Mouse (Mus musculus): ENCODE data around the gene Pinlyp. TPM values are rescaled to one million over a fixed set of nuclear protein-coding genes. Genes with fewer than 3 reads are reported as not detected.
A peak's percentile ranks its signal among the peaks of the same experiment; 100 is the strongest.

Pinlyp gene
- polyA plus RNA-seq, 1 experiment from 2014 or later: not detected

GRCm38 (mm10) chr7:24551985-24552759, 6.3 kb upstream of the Pinlyp start:
- H3K36me3 ChIP-seq (replicated peaks): peaks cover 90% of the 10 kb centered on the region
- H3K4me1 ChIP-seq: peaks cover 9% of the 10 kb centered on the region
- H3K27me3 ChIP-seq (replicated peaks; ENCODE audit: low read depth, poor library complexity, severe bottlenecking): no peaks in the 10 kb centered on the region
- H3K4me3 ChIP-seq: no peak overlapping the region
- DNase-seq (ENCODE audit: low spot score): no peak
- 87% methylated on average over 12 of the region's 12 CpGs for WGBS
- no peak overlapping the region for H3K27ac ChIP-seq (replicated peaks)
- H3K9me3 ChIP-seq: no peaks in the 10 kb centered on the region

GRCm38 (mm10) chr7:24547534-24548036, 1.7 kb upstream of the Pinlyp start:
- 30% methylated on average over 13 of the region's 13 CpGs for WGBS
- Histone ChIP-seq H3K27ac (replicated peaks) (peak overlapping the region; percentile 90), H3K4me3 (peak overlapping the region; percentile 87), H3K9me3 (no peaks in the 10 kb centered on the region), H3K36me3 (replicated peaks) (peaks cover 47% of the 10 kb centered on the region), H3K4me1 (peaks cover 17% of the 10 kb centered on the region), H3K27me3 (replicated peaks; ENCODE audit: low read depth, poor library complexity, severe bottlenecking) (no peaks in the 10 kb centered on the region)
- DNase-seq (ENCODE audit: low spot score): no peak

DNA sequence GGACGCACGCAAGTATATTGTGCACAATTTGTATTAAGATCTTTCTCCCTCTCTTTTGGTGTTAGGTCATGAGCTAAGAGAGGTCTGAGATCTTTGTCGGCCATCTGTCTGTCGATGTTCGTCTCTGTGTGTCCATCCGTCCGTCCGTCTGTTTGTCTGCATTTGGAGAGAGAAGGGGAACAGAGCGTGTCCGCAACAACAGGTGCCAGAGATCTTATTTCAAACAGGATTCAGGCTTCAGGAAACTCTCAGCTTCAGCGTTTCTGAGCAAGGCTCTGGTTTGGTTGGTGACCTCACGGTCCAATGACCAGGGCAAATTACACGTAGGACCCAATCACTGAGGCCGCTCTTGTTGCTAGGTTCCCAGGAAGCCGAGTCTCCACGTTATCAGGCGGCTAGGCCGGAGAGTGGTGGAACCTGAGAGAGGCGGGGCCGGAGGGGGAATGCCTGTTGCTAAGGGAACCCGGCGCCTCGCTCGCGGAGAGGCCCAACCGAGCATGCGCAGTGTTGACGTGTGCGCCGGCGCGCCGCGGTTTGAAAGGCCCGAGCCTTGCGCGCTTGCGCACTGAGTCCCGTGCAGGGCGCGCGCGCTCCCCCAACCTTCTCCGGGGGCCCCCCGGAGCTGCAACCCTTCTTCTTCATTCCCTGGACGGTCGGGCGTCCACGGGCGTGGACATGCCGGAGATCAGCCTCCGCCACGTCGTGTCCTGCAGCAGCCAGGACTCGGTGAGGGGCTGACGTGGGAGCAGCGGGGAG, 894 bp upstream of the Pinlyp start:
- peak overlapping the region; percentile 87 for H3K4me3 ChIP-seq
- H3K4me1 ChIP-seq: peaks cover 17% of the 10 kb centered on the region
- no peaks in the 10 kb centered on the region for H3K9me3 ChIP-seq
- peak overlapping the region; percentile 90 for H3K27ac ChIP-seq (replicated peaks)
- H3K36me3 ChIP-seq (replicated peaks): peaks cover 39% of the 10 kb centered on the region
- H3K27me3 ChIP-seq (replicated peaks; ENCODE audit: low read depth, poor library complexity, severe bottlenecking): no peaks in the 10 kb centered on the region
- WGBS: under 1% methylated on average over 57 of the region's 57 CpGs
- peak; percentile 100 for DNase-seq (ENCODE audit: low spot score)

- H3K4me1 ChIP-seq: peaks cover 17% of the 10 kb centered on the region
- no peak overlapping the region for H3K27ac ChIP-seq (replicated peaks)
- no peaks in the 10 kb centered on the region for H3K9me3 ChIP-seq
- no peak for DNase-seq (ENCODE audit: low spot score)
- H3K4me3 ChIP-seq: no peak overlapping the region
- no peaks in the 10 kb centered on the region for H3K27me3 ChIP-seq (replicated peaks; ENCODE audit: low read depth, poor library complexity, severe bottlenecking)
- H3K36me3 ChIP-seq (replicated peaks): peaks cover 16% of the 10 kb centered on the region
- WGBS: 87% methylated on average over 2 of the region's 2 CpGs
Measured at GRCm38 (mm10) chr7:24544506-24544905, 1.4 kb downstream of the Pinlyp start.

DNA sequence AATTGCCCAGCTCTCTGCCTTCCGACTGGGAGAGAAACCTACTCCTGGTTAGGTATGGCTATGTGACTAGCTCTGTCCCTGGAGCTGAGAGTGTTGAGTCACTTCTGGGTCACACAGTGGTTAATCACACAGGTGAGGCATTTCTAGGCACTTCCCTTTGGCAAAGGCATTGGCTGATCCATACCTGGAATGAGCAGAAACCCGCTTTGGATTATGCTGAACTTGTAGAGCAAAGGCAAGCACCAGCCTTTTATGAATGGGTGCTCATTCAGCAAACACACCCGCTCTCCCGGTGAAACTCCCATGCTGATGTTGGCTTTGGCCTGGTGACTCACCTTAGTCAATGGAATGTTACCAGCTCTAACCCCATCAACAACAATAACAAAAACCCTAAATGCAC, 6.2 kb downstream of the Pinlyp start:
- peaks cover 19% of the 10 kb centered on the region for H3K36me3 ChIP-seq (replicated peaks)
- H3K27me3 ChIP-seq (replicated peaks; ENCODE audit: low read depth, poor library complexity, severe bottlenecking): peaks cover 10% of the 10 kb centered on the region
- WGBS: 92% methylated on average over 4 of the region's 4 CpGs

GRCm38 (mm10) chr7:24538701-24539100, 7.2 kb downstream of the Pinlyp start:
- Histone ChIP-seq H3K4me1 (peaks cover 7% of the 10 kb centered on the region), H3K27me3 (replicated peaks; ENCODE audit: low read depth, poor library complexity, severe bottlenecking) (peaks cover 20% of the 10 kb centered on the region), H3K27ac (replicated peaks) (no peak overlapping the region), H3K4me3 (no peak overlapping the region), H3K9me3 (peaks cover 4% of the 10 kb centered on the region; the same call in 1 of the 2 replicates), H3K36me3 (replicated peaks) (peaks cover 29% of the 10 kb centered on the region)
- no peak for DNase-seq (ENCODE audit: low spot score)
- 74% methylated on average over 5 of the region's 5 CpGs for WGBS

More for the DNA sequence above, 6.2 kb downstream of the Pinlyp start:
- H3K9me3 ChIP-seq: peaks cover 4% of the 10 kb centered on the region; the same call in 1 of the 2 replicates
- no peak overlapping the region for H3K27ac ChIP-seq (replicated peaks)
- no peaks in the 10 kb centered on the region for H3K4me1 ChIP-seq
- DNase-seq (ENCODE audit: low spot score): no peak
- no peak overlapping the region for H3K4me3 ChIP-seq

DNA sequence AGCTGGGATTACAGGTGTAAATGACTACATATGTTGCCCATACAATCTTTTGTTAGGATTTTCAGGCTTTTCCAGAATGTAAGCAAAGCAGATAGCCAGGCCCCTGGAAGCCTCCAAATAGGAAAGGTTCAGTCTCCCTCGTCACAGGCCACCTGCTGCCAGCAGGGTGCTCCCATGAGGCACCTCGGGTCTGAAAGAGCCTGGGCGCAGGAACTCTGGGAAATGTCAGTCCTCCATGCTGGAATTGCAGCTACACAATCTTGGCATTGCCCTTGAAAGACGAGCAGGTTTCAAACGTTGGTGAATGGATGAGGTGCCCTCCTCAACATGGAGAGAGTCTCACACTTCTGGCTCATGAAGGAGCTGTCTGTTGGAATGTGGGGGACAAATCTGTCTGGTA, 7.8 kb downstream of the Pinlyp start:
- H3K4me3 ChIP-seq: no peak overlapping the region
- no peak for DNase-seq (ENCODE audit: low spot score)
- H3K9me3 ChIP-seq: peaks cover 4% of the 10 kb centered on the region; the same call in 1 of the 2 replicates
- peaks cover 13% of the 10 kb centered on the region for H3K4me1 ChIP-seq
- peaks cover 25% of the 10 kb centered on the region for H3K27me3 ChIP-seq (replicated peaks; ENCODE audit: low read depth, poor library complexity, severe bottlenecking)
- no peak overlapping the region for H3K27ac ChIP-seq (replicated peaks)
- H3K36me3 ChIP-seq (replicated peaks): peaks cover 35% of the 10 kb centered on the region
- WGBS: 53% methylated on average over 5 of the region's 5 CpGs

DNA sequence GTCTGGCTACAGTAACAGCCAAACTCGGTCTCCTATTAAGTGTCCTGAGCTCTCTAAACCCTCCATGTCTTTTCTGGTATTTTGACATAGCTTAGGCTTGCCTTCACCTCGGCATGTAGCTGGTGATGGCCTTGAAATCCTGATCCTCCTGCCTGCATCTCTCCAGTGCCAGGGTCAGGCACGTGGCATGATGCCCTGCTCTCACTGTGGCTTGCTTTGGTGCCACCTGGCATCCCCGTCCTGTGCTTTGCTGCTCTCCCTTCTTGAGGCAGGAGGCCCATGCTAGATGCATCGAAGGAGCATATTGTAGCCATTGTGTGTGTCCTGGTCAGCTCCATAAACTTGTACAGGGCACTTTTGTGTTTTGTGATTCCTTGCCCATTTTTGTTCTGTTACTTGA, 8.3 kb downstream of the Pinlyp start:
- Histone ChIP-seq H3K27me3 (replicated peaks; ENCODE audit: low read depth, poor library complexity, severe bottlenecking) (peaks cover 31% of the 10 kb centered on the region), H3K27ac (replicated peaks) (no peak overlapping the region), H3K9me3 (peaks cover 4% of the 10 kb centered on the region; the same call in 1 of the 2 replicates), H3K4me1 (peaks cover 14% of the 10 kb centered on the region), H3K4me3 (no peak overlapping the region), H3K36me3 (replicated peaks) (peaks cover 38% of the 10 kb centered on the region)
- DNase-seq (ENCODE audit: low spot score): no peak
- 79% methylated on average over 5 of the region's 5 CpGs for WGBS

- H3K9me3 ChIP-seq: peaks cover 4% of the 10 kb centered on the region; the same call in 1 of the 2 replicates
- H3K27me3 ChIP-seq (replicated peaks; ENCODE audit: low read depth, poor library complexity, severe bottlenecking): peaks cover 36% of the 10 kb centered on the region
- DNase-seq (ENCODE audit: low spot score): no peak
- no peak overlapping the region for H3K27ac ChIP-seq (replicated peaks)
- no peak overlapping the region for H3K4me3 ChIP-seq
- peaks cover 19% of the 10 kb centered on the region for H3K4me1 ChIP-seq
- WGBS: 88% methylated on average over 4 of the region's 4 CpGs
- H3K36me3 ChIP-seq (replicated peaks): peaks cover 41% of the 10 kb centered on the region
Measured at GRCm38 (mm10) chr7:24537081-24537480, 8.8 kb downstream of the Pinlyp start.

GRCm38 (mm10) chr7:24534301-24534700, 11.6 kb downstream of the Pinlyp start:
- peaks cover 4% of the 10 kb centered on the region; the same call in 1 of the 2 replicates for H3K9me3 ChIP-seq
- peaks cover 38% of the 10 kb centered on the region for H3K27me3 ChIP-seq (replicated peaks; ENCODE audit: low read depth, poor library complexity, severe bottlenecking)
- H3K36me3 ChIP-seq (replicated peaks): peaks cover 41% of the 10 kb centered on the region
- DNase-seq (ENCODE audit: low spot score): peak; percentile 32
- peaks cover 37% of the 10 kb centered on the region for H3K4me1 ChIP-seq
- peak overlapping the region; percentile 39 for H3K4me3 ChIP-seq
- 25% methylated on average over 19 of the region's 19 CpGs for WGBS
- H3K27ac ChIP-seq (replicated peaks): no peak overlapping the region

DNA sequence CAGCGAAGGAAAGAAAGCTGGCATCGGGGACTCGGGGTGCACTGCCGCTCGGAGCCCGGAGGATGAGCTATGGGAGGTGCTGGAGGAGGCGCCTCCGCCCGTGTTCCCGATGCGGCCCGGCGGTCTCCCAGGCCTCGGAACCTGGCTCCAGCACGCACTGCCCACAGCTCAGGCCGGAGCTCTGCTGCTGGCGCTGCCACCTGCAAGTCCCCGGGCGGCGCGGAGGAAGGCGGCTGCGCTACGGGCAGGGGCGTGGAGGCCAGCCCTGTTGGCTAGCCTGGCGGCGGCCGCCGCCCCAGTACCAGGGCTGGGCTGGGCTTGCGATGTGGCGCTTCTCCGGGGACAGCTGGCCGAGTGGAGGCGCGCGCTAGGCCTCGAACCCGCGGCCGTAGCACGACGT, 12.1 kb downstream of the Pinlyp start:
- peaks cover 41% of the 10 kb centered on the region for H3K36me3 ChIP-seq (replicated peaks)
- 19% methylated on average over 42 of the region's 42 CpGs for WGBS
- peaks cover 40% of the 10 kb centered on the region for H3K4me1 ChIP-seq
- peak overlapping the region; percentile 39 for H3K4me3 ChIP-seq
- peaks cover 2% of the 10 kb centered on the region; the same call in 1 of the 2 replicates for H3K9me3 ChIP-seq
- peaks cover 38% of the 10 kb centered on the region for H3K27me3 ChIP-seq (replicated peaks; ENCODE audit: low read depth, poor library complexity, severe bottlenecking)
- no peak for DNase-seq (ENCODE audit: low spot score)
- H3K27ac ChIP-seq (replicated peaks): no peak overlapping the region

GRCm38 (mm10) chr7:24533031-24533571, 12.8 kb downstream of the Pinlyp start:
- H3K27ac ChIP-seq (replicated peaks): no peak overlapping the region
- H3K27me3 ChIP-seq (replicated peaks; ENCODE audit: low read depth, poor library complexity, severe bottlenecking): peaks cover 38% of the 10 kb centered on the region
- H3K9me3 ChIP-seq: no peaks in the 10 kb centered on the region
- peak; percentile 26 for DNase-seq (ENCODE audit: low spot score)
- peaks cover 40% of the 10 kb centered on the region for H3K4me1 ChIP-seq
- 55% methylated on average over 28 of the region's 28 CpGs for WGBS
- H3K36me3 ChIP-seq (replicated peaks): peaks cover 41% of the 10 kb centered on the region
- H3K4me3 ChIP-seq: peak overlapping the region; percentile 39

Measured in embryonic facial prominence, embryonic 10.5 days (tissue).